Mouse (Mus musculus): Measurements from ENCODE around the gene Ralgapa2.
"Not testable (repeated sequence)": the region's sequence is repeated elsewhere in the genome, so short reads cannot be mapped to it uniquely, and the experiment has no call there.

Ralgapa2 gene

GRCm38 (mm10) chr2:146496995-146497394 is 15.1 kb downstream of the Ralgapa2 start:
- DNase-seq = no peak

DNA sequence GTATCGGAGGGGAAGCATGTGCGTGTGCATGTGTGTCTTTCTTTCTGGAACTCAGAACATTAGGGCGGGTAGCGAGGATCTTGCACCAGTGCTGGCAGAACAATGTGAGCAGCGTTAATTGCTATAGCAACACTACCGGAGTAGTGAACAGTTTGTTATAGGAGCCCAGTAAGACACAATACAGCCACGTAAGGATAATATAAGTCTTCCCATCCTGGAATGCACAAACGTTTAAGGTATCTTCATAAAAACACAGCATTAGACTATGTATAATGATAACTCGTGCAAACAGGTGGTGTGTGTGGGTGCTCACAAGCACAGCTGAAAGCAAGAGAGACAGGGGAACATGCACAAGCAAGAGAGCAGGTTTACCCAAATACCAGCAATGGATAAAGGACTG is 16.4 kb downstream of the Ralgapa2 start:
- no peak for DNase-seq

GRCm38 (mm10) chr2:146493354-146493946 is 18.7 kb downstream of the Ralgapa2 start:
- DNase-seq = no peak

DNA sequence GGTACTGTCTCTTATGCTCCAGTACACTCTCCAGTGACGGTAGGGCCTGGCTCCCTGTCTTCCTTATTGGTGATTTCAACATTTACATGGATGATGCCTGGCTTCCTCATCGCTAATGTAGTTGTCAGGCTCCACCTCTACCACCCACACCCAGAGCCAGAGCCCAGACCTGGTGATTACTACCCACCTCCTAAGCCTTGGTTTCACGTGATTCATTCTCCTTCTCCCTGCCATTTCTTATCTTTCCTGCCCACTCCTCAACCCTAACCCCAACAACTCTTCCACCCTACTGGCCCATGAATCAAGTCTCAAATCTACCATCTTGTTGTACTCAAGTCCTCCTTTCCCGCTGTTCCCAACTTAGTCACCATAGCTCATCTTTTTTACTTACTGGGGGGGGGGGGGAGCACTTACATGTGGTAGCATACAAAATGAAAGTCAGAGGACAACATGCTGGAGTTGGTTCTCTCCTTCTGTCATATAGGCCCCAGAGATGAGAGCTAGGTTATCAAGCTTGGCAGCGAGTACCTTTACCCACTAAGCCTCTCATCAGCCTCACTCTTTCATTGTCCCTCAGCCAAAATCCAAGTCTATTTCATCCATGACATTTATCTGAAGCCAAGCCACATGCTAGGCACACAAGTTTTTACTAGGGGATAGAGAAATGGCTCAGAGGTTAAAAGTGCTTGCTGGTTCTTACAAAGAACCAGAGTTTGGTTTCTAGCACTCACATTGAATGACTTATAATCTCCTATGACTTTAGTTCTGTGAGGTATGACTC is 20.1 kb downstream of the Ralgapa2 start:
- no peak for DNase-seq

- DNase-seq = no peak
These were observed 21.2 kb downstream of the Ralgapa2 start for GRCm38 (mm10) chr2:146490926-146491325.

GRCm38 (mm10) chr2:146488291-146488690 is 23.9 kb downstream of the Ralgapa2 start:
- DNase-seq = no peak

DNA sequence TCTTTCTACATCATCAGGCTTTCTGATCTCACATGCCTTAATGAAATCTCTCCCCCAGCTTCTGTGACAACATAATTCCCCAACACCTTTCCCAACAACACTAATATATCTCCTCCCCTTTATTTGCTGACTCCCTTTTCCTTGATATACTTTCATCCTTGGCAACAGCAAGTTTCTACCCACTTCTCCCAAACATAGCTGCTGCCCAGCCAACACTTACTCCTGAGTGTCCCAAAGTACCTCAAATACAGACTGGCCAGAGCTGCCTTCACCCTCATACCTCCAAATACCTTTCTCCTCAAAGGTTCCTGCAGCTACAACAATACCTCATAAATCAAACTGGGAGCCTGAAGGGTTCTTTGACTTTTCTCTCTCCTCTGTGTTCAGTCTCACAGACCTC is 29.3 kb downstream of the Ralgapa2 start:
- DNase-seq = no peak

DNA sequence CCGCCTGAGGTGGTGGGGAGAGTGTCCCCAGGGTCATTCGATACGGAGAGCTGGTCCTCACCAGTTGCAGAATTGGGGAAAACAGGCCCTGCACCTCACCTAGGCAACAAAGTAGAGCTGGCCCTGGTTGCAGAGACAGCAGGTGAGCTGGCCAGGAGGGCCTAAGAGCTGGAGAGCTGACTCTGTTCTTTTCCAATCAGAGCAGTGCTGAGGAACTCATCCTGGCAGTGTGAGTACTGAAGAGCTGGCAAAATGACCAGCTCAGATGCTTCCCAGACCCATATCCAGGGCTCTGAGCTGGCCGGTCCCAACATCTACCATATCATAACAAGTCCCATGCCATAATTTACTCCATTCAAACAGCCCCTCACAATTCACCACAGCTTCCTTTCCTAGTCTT is 34.7 kb downstream of the Ralgapa2 start:
- DNase-seq = no peak

DNA sequence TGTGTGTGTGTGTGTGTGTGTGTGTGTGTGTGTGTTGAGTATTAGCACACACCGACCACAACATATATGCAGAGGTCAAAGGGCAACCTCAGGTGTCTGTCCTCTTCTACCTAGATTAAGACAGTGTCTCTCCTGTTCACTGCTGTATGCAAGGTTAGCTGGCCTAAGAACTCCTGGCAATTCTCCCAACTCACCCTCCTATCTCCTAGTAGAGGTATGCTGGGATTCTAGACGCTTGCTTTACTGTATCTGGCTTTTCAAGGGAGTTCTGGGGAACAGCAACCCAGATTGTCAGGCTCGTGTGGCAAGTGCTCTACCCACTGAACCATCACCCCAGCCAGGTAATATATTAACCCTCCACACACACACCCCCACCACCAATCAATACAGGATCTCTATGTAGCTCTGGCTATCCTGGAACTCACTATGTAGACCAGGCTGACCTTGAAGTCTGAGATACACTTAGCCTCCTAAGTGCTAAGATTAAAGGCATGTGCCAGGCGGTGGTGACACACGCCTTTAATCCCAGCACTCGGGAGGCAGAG is 35.6 kb downstream of the Ralgapa2 start:
- DNase-seq = no peak

DNA sequence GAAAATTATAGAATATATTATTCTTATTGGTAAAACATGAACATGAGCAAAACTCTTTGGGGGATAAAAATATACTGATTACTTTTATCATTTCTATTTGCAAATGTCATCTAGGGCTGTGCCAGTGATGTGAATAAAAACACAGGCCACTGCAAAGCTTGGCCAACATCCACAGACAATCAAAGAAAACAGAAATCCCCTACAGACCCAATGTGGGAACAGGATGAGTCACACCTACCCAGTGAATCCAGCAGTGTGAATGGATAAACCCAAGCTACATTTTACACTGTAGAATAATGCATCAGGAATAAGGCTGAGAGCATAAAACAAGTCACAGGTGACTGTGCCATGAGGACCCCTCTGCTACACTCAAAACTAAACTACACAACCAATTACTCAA is 36.1 kb downstream of the Ralgapa2 start:
- DNase-seq = no peak

GRCm38 (mm10) chr2:146470947-146471346 is 41.2 kb downstream of the Ralgapa2 start:
- peak; percentile 5 for DNase-seq

GRCm38 (mm10) chr2:146469707-146470420 is 42.3 kb downstream of the Ralgapa2 start:
- DNase-seq = peak; percentile 31

GRCm38 (mm10) chr2:146468898-146469297 is 43.2 kb downstream of the Ralgapa2 start:
- DNase-seq = no peak

DNA sequence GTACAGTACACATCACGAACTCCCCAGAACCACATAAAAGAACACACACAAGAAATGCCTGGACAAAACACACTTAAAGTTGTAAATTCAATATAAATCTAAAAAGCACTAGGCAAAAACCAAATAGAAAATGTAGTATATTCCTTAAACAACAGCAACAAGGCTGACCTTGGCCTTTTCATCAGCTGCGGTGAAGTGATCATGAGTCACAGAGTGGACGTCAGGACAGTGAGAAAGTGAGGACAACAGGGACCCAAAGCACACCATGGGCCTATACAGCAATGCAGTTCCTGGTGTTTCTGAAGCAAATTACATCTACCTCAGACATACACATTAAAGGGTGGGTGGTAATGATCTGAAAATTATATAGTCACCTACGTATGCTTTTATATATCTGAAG is 44.1 kb downstream of the Ralgapa2 start:
- DNase-seq = no peak

- not testable (repeated sequence) for DNase-seq
These were observed 45.3 kb downstream of the Ralgapa2 start for GRCm38 (mm10) chr2:146466811-146467210.

DNA sequence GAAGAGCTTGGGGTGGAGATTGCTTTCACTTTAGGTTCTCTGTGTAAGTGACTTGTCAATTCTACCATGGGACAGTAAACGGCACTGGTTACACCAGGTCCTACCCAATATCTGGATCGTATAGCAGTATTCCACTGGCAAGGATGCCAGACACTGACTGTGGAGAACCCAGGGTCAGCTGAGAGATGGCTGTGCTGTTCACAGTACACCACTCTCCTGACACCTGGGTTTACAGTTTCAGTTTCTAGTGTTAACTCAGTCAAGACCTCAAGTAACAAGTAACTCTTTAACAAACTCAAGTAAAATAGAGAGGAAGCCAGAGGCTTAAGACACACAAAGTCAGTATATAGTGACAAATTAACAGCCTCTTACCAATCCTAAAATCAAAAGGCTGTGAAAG is 54.6 kb downstream of the Ralgapa2 start:
- DNase-seq = no peak

GRCm38 (mm10) chr2:146456612-146457011 is 55.5 kb downstream of the Ralgapa2 start:
- no peak for DNase-seq

DNA sequence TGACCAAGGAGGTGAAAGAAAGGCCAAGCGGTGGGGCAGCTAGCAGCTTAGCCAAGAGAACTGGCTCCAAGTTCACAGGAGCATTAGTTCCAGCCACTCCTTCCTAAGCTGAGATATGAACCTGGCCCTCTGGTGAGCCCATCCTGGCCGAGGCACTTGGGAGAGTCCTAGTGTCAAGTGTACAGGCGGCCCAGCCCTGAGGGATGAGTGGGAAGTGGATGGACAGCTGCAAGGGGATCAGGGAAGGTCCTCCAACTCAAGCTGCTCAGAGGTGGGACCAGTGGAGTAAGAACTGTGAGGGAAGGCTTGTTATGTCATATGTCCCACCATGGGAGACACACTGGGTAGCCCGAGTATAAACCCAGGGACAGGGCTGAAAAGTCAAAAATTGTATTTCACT is 56.1 kb downstream of the Ralgapa2 start:
- DNase-seq = no peak

GRCm38 (mm10) chr2:146444009-146444408 is 68.1 kb downstream of the Ralgapa2 start:
- DNase-seq = no peak

DNA sequence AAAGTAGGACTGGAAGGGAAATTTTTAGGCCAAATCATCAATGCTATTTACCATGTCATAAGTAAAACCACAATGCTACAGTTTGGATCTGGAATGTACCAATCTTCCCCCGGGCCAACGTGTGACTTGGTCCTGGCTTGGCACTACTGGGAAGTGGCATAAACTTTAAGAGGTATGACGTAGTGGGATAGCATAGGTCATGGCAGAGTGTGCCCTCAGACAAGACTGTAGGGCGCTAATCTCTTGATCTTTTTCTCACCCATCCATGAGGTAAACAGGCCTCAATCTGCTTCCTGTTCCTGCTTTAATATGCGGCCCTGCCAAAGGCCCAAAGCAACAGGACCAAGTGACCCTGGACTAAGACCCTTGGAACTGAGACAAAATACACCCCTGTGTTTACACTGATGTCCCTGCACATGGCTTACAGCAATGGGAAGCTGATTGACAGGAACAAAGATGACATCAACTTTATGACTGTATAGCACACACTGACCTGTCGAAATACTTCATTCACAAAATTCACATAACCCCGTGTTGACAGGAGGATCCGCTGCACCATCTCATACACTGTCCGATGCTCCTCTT is 68.8 kb downstream of the Ralgapa2 start:
- DNase-seq = no peak

DNA sequence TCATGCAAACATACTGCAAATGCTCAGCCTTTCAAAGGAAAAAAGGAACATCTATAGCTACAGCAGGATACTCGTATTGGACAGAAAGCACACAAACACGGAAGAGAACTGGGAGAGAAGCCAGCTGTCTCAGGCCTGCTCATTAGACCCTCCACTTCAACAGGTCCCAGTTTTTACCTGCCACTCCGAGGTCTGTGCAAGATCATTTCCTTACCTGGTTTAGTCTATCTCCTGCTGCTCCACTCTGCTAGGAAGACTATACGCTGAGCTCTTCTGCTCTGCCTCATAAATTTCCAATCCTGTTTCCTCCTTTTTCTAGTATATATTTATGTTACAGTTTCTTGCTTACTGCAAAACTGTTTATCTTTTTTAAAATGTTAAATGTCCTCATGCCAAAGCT is 70.4 kb downstream of the Ralgapa2 start:
- DNase-seq = no peak

DNA sequence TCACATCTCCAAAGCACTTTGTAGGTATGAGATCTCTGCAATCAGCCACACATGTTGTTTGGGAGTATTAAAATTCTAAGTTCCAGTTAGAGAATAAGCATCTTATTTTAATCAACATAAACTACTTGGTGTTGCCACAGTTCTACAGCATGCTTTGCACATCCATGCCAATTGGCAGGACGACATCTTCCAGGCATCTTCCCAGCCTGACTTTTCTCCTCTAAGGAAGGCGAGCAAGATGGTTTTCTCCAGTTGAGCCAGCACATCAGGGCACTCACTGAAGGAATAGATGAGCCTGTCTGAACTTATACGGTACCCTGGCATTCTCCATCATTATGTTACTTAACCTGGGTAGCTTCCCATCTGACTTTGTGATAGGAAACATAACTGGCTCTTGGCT is 83.4 kb downstream of the Ralgapa2 start:
- no peak for DNase-seq

- DNase-seq = no peak
These were observed 84.8 kb downstream of the Ralgapa2 start for GRCm38 (mm10) chr2:146427380-146427779.
